Mouse (Mus musculus) CH12.LX (cell line): ENCODE measurements around the gene Zscan5b.

Experiments used
- CTCF ChIP-seq, 2 experiments: IDR thresholded peaks in 1 of 2; conservative IDR thresholded peaks in 1 of 2; 2 replicates each; pipeline ENCODE4 v1.5.1; 2011 to 2012; ENCODE audit warnings: low read depth in 2 of 2, low read length in 2 of 2, improper control_type of control experiment in 1 of 2, inconsistent platforms in 1 of 2, mild to moderate bottlenecking in 1 of 2, moderate library complexity in 1 of 2
- E2F4 ChIP-seq: IDR thresholded peaks from 2 replicates; pipeline ENCODE4 v1.6.1; 2011; ENCODE audit warnings: low read depth, low read length, improper control_type of control experiment; ENCODE audit not compliant: insufficient replicate concordance
- EP300 ChIP-seq: IDR thresholded peaks from 2 replicates; pipeline ENCODE4 v1.6.1; 2011; ENCODE audit warnings: low read length, improper control_type of control experiment
- HCFC1 ChIP-seq: IDR thresholded peaks from 2 replicates; pipeline ENCODE4 v1.6.1; 2012; ENCODE audit warnings: low read depth, mild to moderate bottlenecking, inconsistent platforms, low read length, improper control_type of control experiment
- IRF4 ChIP-seq: IDR thresholded peaks from 2 replicates; pipeline ENCODE4 v1.6.1; 2014; ENCODE audit warnings: low read depth, mild to moderate bottlenecking, inconsistent platforms, low read length, improper control_type of control experiment
- NRF1 ChIP-seq: IDR thresholded peaks from 2 replicates; pipeline ENCODE4 v1.6.1; 2014; ENCODE audit warnings: low read depth, mild to moderate bottlenecking, inconsistent platforms, low read length, improper control_type of control experiment, moderate library complexity
- POLR2A ChIP-seq: IDR thresholded peaks from 2 replicates; pipeline ENCODE4 v1.6.1; 2011; ENCODE audit warnings: low read depth, mild to moderate bottlenecking, improper control_type of control experiment, low read length
- RAD21 ChIP-seq: IDR thresholded peaks from 2 replicates; pipeline ENCODE4 v1.6.1; 2011; ENCODE audit warnings: low read depth, mild to moderate bottlenecking, low read length, improper control_type of control experiment, moderate library complexity
- SIN3A ChIP-seq: IDR thresholded peaks from 2 replicates; pipeline ENCODE4 v1.6.1; 2012; ENCODE audit warnings: low read length, improper control_type of control experiment, inconsistent platforms
- USF1 ChIP-seq: IDR thresholded peaks from 2 replicates; pipeline ENCODE4 v1.6.1; 2014; ENCODE audit warnings: low read depth, mild to moderate bottlenecking, inconsistent platforms, low read length, improper control_type of control experiment
- ZMIZ1 ChIP-seq: IDR thresholded peaks from 2 replicates; pipeline ENCODE4 v1.6.1; 2012; ENCODE audit warnings: low read depth, mild to moderate bottlenecking, inconsistent platforms, low read length, improper control_type of control experiment
- ZNF384 ChIP-seq: IDR thresholded peaks from 2 replicates; pipeline ENCODE4 v1.6.1; 2012; ENCODE audit warnings: low read depth, low read length, improper control_type of control experiment, inconsistent platforms

- TF ChIP-seq ZNF384 (no peak), EP300 (no peak), IRF4 (no peak), CTCF (conservative IDR thresholded peaks at IDR 0.05 in 1 of 2, IDR thresholded peaks at IDR 0.05 in 1 of 2; ENCODE audit: low read depth in 2 of 2, low read length in 2 of 2) (no peak), POLR2A (no peak), USF1 (no peak), SIN3A (no peak), RAD21 (no peak), ZMIZ1 (no peak), NRF1 (no peak), HCFC1 (no peak), E2F4 (no peak)
These were observed at the start of gene Zscan5b for GRCm38 (mm10) chr7:6221978-6222377.
